Mouse (Mus musculus) megakaryocyte, embryonic 14.5 days (primary cell): Measurements from ENCODE around the gene Dusp16. TPM values are rescaled to one million over a fixed set of nuclear protein-coding genes. Genes with fewer than 3 reads are reported as not detected.

Source experiments
- H3K27me3 ChIP-seq: replicated peaks from 2 replicates; pipeline ENCODE3; 2012; ENCODE audit warnings: inconsistent platforms
- H3K36me3 ChIP-seq: replicated peaks from 2 replicates; pipeline ENCODE3; 2012; ENCODE audit warnings: low read length, inconsistent platforms, mixed read lengths
- H3K4me1 ChIP-seq: 2 replicates; pipeline ENCODE4 v1.6.1; 2012; ENCODE audit warnings: inconsistent platforms
- H3K4me3 ChIP-seq: replicated peaks from 2 replicates; pipeline ENCODE3; 2012; ENCODE audit warnings: moderate library complexity, mild to moderate bottlenecking, inconsistent platforms
- H3K9me3 ChIP-seq: 2 replicates; pipeline ENCODE4 v1.6.1; 2012; ENCODE audit warnings: inconsistent platforms
- FLI1 ChIP-seq: IDR thresholded peaks from 2 replicates; pipeline ENCODE4 v1.6.1; 2012; ENCODE audit warnings: low read length, inconsistent platforms, mixed read lengths
- GATA1 ChIP-seq: IDR thresholded peaks from 3 replicates; pipeline ENCODE4 v1.6.1; 2012; ENCODE audit warnings: mixed read lengths, low read length, inconsistent platforms, borderline replicate concordance
- polyA plus RNA-seq: library from polyadenylated mRNA; stranded (reverse); fragments of >175 nt; gene quantifications from 2 replicates; pipeline ENCODE4 v1.2.3, GENCODE M21; 2012; ENCODE audit warnings: low replicate concordance; ENCODE audit not compliant: insufficient read depth

Dusp16 gene
- polyA plus RNA-seq, 1 experiment: 1.0 TPM

- H3K4me3 ChIP-seq: peak overlapping the region; percentile 96
- H3K36me3 ChIP-seq: no peaks in the 10 kb centered on the region
- H3K9me3 ChIP-seq: no peaks in the 10 kb centered on the region
- TF ChIP-seq GATA1: no peak
- TF ChIP-seq FLI1: no peak
- peaks cover 2% of the 10 kb centered on the region for H3K27me3 ChIP-seq
- peaks cover 28% of the 10 kb centered on the region for H3K4me1 ChIP-seq
These were observed 801 bp upstream of the Dusp16 start for GRCm38 (mm10) chr6:134793046-134793806.

- Histone ChIP-seq H3K36me3 (no peaks in the 10 kb centered on the region), H3K9me3 (no peaks in the 10 kb centered on the region), H3K27me3 (peaks cover 2% of the 10 kb centered on the region), H3K4me1 (peaks cover 24% of the 10 kb centered on the region), H3K4me3 (peak overlapping the region; percentile 96)
- TF ChIP-seq FLI1 (no peak), GATA1 (no peak)
These were observed 940 bp downstream of the Dusp16 start for GRCm38 (mm10) chr6:134791251-134792118.

- Histone ChIP-seq H3K9me3 (no peaks in the 10 kb centered on the region), H3K36me3 (no peaks in the 10 kb centered on the region), H3K4me3 (no peak overlapping the region), H3K27me3 (peaks cover 2% of the 10 kb centered on the region), H3K4me1 (peaks cover 13% of the 10 kb centered on the region)
- TF ChIP-seq FLI1: no peak
- no peak for TF ChIP-seq GATA1
These were observed 3.3 kb downstream of the Dusp16 start for GRCm38 (mm10) chr6:134789100-134789499.

- Histone ChIP-seq H3K4me1 (peaks cover 4% of the 10 kb centered on the region), H3K4me3 (no peak overlapping the region), H3K9me3 (no peaks in the 10 kb centered on the region), H3K36me3 (no peaks in the 10 kb centered on the region), H3K27me3 (no peaks in the 10 kb centered on the region)
- TF ChIP-seq GATA1: no peak
- TF ChIP-seq FLI1: no peak
These were observed 6.0 kb downstream of the Dusp16 start for GRCm38 (mm10) chr6:134786426-134786825.

GRCm38 (mm10) chr6:134782900-134783299, 9.5 kb downstream of the Dusp16 start:
- no peak overlapping the region for H3K4me3 ChIP-seq
- H3K36me3 ChIP-seq: no peaks in the 10 kb centered on the region
- H3K4me1 ChIP-seq: peaks cover 6% of the 10 kb centered on the region; the same call in 1 of the 2 replicates
- TF ChIP-seq GATA1: no peak
- no peak for TF ChIP-seq FLI1
- H3K9me3 ChIP-seq: no peaks in the 10 kb centered on the region
- no peaks in the 10 kb centered on the region for H3K27me3 ChIP-seq

- no peaks in the 10 kb centered on the region for H3K27me3 ChIP-seq
- no peak overlapping the region for H3K4me3 ChIP-seq
- no peaks in the 10 kb centered on the region for H3K9me3 ChIP-seq
- H3K36me3 ChIP-seq: no peaks in the 10 kb centered on the region
- TF ChIP-seq GATA1 (no peak), FLI1 (no peak)
- peaks cover 6% of the 10 kb centered on the region; the same call in 1 of the 2 replicates for H3K4me1 ChIP-seq
These were observed 10.9 kb downstream of the Dusp16 start for GRCm38 (mm10) chr6:134781494-134781913.

- no peak overlapping the region for H3K4me3 ChIP-seq
- peaks cover 6% of the 10 kb centered on the region; the same call in 1 of the 2 replicates for H3K4me1 ChIP-seq
These were observed 12.4 kb downstream of the Dusp16 start for GRCm38 (mm10) chr6:134780024-134780423.

GRCm38 (mm10) chr6:134773961-134774360, 18.5 kb downstream of the Dusp16 start:
- TF ChIP-seq GATA1: no peak
- no peak for TF ChIP-seq FLI1
- no peak overlapping the region for H3K4me3 ChIP-seq
- no peaks in the 10 kb centered on the region for H3K27me3 ChIP-seq
- H3K36me3 ChIP-seq: no peaks in the 10 kb centered on the region
- peaks cover 8% of the 10 kb centered on the region for H3K4me1 ChIP-seq
- no peaks in the 10 kb centered on the region for H3K9me3 ChIP-seq

More at GRCm38 (mm10) chr6:134780024-134780423, 12.4 kb downstream of the Dusp16 start:
- no peaks in the 10 kb centered on the region for H3K27me3 ChIP-seq
- TF ChIP-seq GATA1: no peak
- no peak for TF ChIP-seq FLI1
- no peaks in the 10 kb centered on the region for H3K9me3 ChIP-seq
- no peaks in the 10 kb centered on the region for H3K36me3 ChIP-seq

- no peak overlapping the region for H3K4me3 ChIP-seq
- no peaks in the 10 kb centered on the region for H3K36me3 ChIP-seq
- no peaks in the 10 kb centered on the region for H3K9me3 ChIP-seq
- H3K27me3 ChIP-seq: no peaks in the 10 kb centered on the region
- TF ChIP-seq GATA1 (no peak), FLI1 (no peak)
- H3K4me1 ChIP-seq: peaks cover 8% of the 10 kb centered on the region
These were observed 19.0 kb downstream of the Dusp16 start for GRCm38 (mm10) chr6:134773292-134773893.

- Histone ChIP-seq H3K4me3 (no peak overlapping the region), H3K4me1 (peaks cover 11% of the 10 kb centered on the region), H3K36me3 (no peaks in the 10 kb centered on the region), H3K9me3 (no peaks in the 10 kb centered on the region), H3K27me3 (no peaks in the 10 kb centered on the region)
- no peak for TF ChIP-seq FLI1
- TF ChIP-seq GATA1: no peak
These were observed 22.1 kb downstream of the Dusp16 start for GRCm38 (mm10) chr6:134770339-134770738.
